Mouse (Mus musculus): ENCODE results near the gene Gas8. TPM values are rescaled to one million over a fixed set of nuclear protein-coding genes. Genes with fewer than 3 reads are reported as not detected.
"Not testable (repeated sequence)": the region's sequence is repeated elsewhere in the genome, so short reads cannot be mapped to it uniquely, and the experiment has no call there.

Gas8 gene
- polyA plus RNA-seq, 2 experiments = 30.9 to 34.0 TPM

DNA sequence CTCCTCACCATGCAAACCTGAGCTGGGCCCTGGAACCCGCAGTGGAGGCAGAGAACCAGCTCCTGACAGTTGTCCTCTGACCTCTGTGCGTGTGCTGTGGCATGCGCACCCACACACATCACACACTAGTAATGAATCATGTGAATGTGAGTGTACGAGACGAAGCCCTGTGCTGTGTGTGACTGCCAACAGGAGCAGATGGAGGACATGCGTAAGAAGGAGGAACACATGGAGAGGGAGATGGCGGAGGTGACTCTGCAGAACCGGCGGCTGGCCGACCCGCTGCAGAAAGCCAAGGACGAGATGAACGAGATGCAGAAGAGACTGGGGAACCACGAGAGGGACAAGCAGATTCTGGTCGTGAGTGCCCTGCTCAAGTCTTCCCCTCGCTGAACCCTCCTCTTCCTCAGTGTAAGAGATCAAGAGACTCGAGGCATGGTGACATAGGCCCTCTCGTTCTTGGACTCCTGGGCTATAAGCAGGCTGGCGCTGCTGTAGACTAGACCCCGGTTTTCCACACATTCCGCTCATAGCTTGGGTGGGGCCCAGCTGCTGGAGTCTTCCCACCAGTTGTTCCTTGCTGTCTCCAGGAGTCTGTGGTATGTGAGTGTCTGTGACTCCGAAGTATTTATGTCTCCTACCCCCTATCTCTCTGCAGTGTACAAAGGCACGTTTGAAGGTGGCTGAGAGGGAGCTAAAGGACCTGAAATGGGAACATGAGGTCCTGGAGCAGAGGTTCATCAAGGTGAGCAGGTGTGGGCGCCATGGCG, 9.3 kb downstream of the Gas8 start:
- H3K4me3 ChIP-seq (replicated peaks; ENCODE audit: low read length) = no peak overlapping the region

DNA sequence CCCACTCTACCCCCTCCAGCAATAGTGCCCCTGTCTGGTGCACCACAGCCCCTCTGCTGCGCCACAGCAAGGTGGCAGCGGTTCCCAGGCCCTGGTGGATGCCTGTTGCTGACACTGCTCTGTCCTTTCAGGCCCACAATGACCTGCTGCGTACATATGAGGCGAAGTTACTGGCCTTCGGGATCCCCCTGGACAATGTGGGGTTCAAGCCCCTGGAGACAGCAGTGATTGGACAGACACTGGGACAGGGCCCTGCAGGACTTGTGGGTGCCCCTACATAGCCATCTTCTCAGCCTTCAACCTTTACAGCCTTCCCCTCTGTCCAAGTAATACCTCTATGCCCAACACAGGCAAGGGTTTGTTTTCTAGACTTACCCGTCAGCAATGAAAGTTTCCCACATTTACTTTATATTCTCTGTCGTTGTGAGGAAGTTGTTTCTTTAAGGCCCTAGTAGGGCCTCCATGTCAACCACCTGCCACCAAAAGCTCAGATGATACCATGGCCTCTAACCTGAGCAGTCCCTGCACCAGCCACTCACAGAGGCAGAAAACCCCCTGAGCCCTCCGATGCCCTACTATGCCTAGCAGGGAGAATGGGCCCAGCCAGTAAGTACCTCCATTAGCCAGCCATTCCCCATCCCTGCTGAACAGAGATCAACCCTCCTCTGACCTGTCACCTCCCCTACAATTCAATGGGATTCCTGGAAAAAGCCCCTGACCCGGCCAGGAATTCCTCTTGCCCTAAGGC, 17.8 kb downstream of the Gas8 start:
- Histone ChIP-seq H3K4me2 (replicated peaks; ENCODE audit: low read depth, low read length, severe bottlenecking) (no peak overlapping the region), H3K9ac (ENCODE audit: low read depth, low read length, severe bottlenecking) (no peak overlapping the region), H3K27me3 (ENCODE audit: control insufficient read depth, insufficient read depth, low read length) (no peaks in the 10 kb centered on the region), H3K4me3 (replicated peaks; ENCODE audit: low read length) (no peak overlapping the region), H3K9me3 (ENCODE audit: control insufficient read depth, low read length) (no peaks in the 10 kb centered on the region), H3K27ac (replicated peaks; ENCODE audit: low read depth, low read length) (no peak overlapping the region), H3K4me1 (ENCODE audit: control insufficient read depth, insufficient read depth, low read length) (no peaks in the 10 kb centered on the region), H3K36me3 (ENCODE audit: control insufficient read depth, insufficient read depth, low read length) (peaks cover 54% of the 10 kb centered on the region)
- no peak for TF ChIP-seq POLR2A (IDR thresholded peaks at IDR 0.05; ENCODE audit: borderline replicate concordance, extremely low read depth, insufficient read depth, insufficient read length)
- 87% methylated on average over 9 of the region's 9 CpGs for WGBS
- DNase-seq (ENCODE audit: low spot score) (no peak), ATAC-seq (ENCODE audit: low FRiP score, low read depth) (no peak)

More for the DNA sequence above, 9.3 kb downstream of the Gas8 start:
- Histone ChIP-seq H3K27me3 (ENCODE audit: control insufficient read depth, insufficient read depth, low read length) (no peaks in the 10 kb centered on the region), H3K9me3 (ENCODE audit: control insufficient read depth, low read length) (no peaks in the 10 kb centered on the region), H3K9ac (ENCODE audit: low read depth, low read length, severe bottlenecking) (no peak overlapping the region), H3K4me2 (replicated peaks; ENCODE audit: low read depth, low read length, severe bottlenecking) (no peak overlapping the region), H3K4me1 (ENCODE audit: control insufficient read depth, insufficient read depth, low read length) (no peaks in the 10 kb centered on the region), H3K27ac (replicated peaks; ENCODE audit: low read depth, low read length) (no peak overlapping the region), H3K36me3 (ENCODE audit: control insufficient read depth, insufficient read depth, low read length) (peaks cover 98% of the 10 kb centered on the region)
- no peak for TF ChIP-seq POLR2A (IDR thresholded peaks at IDR 0.05; ENCODE audit: borderline replicate concordance, extremely low read depth, insufficient read depth, insufficient read length)
- ATAC-seq (ENCODE audit: low FRiP score, low read depth) (peak; percentile 73), DNase-seq (ENCODE audit: low spot score) (peak; percentile 25)
- 90% methylated on average over 25 of the region's 25 CpGs for WGBS

DNA sequence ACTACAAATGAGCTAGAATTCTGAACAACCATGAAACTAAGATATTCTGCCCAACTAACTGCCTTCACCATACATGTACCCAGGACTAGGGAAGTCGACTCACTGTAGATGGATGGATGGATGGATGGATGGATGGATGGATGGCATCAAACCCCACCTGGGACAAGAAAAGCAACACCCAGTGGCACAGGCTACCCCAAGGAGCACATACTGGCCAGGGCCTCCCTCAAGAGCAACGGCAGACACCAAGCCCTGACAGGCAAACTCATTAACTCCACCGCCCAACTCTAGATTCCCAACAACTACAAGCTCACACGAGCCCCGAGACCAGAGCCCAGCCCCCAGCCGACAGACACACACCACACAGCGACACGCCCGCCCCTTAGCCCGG, 18.4 kb downstream of the Gas8 start:
- Histone ChIP-seq H3K4me3 (replicated peaks; ENCODE audit: low read length) (no peak overlapping the region), H3K9ac (ENCODE audit: low read depth, low read length, severe bottlenecking) (no peak overlapping the region), H3K9me3 (ENCODE audit: control insufficient read depth, low read length) (no peaks in the 10 kb centered on the region), H3K27ac (replicated peaks; ENCODE audit: low read depth, low read length) (no peak overlapping the region), H3K27me3 (ENCODE audit: control insufficient read depth, insufficient read depth, low read length) (no peaks in the 10 kb centered on the region), H3K4me1 (ENCODE audit: control insufficient read depth, insufficient read depth, low read length) (no peaks in the 10 kb centered on the region), H3K4me2 (replicated peaks; ENCODE audit: low read depth, low read length, severe bottlenecking) (no peak overlapping the region), H3K36me3 (ENCODE audit: control insufficient read depth, insufficient read depth, low read length) (peaks cover 48% of the 10 kb centered on the region)
- no peak for TF ChIP-seq POLR2A (IDR thresholded peaks at IDR 0.05; ENCODE audit: borderline replicate concordance, extremely low read depth, insufficient read depth, insufficient read length)
- ATAC-seq (ENCODE audit: low FRiP score, low read depth) (no peak), DNase-seq (ENCODE audit: low spot score) (no peak)
- 28% methylated on average over 6 of the region's 10 CpGs for WGBS

DNA sequence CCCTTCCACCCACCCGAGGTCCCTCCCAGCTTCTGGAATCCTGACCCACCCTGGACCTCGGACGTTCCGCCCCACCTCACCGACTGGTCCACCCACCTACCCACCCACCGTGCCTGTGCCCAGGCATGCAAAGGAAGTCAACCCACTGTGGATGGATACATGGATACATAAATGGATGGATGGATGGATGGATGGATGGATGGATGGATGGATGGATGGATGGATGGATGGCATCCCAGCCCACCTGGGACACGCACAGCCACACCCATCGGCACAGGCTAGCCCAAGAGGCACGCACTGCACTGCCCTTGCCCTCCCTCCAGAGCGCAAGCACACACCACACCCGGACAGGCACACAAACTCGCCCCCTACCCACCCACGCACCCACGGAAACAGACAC, 19.0 kb downstream of the Gas8 start:
- H3K27ac ChIP-seq (replicated peaks; ENCODE audit: low read depth, low read length); DNase-seq (ENCODE audit: low spot score); H3K4me1 ChIP-seq (ENCODE audit: control insufficient read depth, insufficient read depth, low read length); H3K27me3 ChIP-seq (ENCODE audit: control insufficient read depth, insufficient read depth, low read length); H3K4me2 ChIP-seq (replicated peaks; ENCODE audit: low read depth, low read length, severe bottlenecking); H3K9me3 ChIP-seq (ENCODE audit: control insufficient read depth, low read length); H3K9ac ChIP-seq (ENCODE audit: low read depth, low read length, severe bottlenecking); H3K4me3 ChIP-seq (replicated peaks; ENCODE audit: low read length); ATAC-seq (ENCODE audit: low FRiP score, low read depth): not testable (repeated sequence)
- WGBS = 61% methylated on average over 5 of the region's 14 CpGs
- peaks cover 41% of the 10 kb centered on the region for H3K36me3 ChIP-seq (ENCODE audit: control insufficient read depth, insufficient read depth, low read length)

DNA sequence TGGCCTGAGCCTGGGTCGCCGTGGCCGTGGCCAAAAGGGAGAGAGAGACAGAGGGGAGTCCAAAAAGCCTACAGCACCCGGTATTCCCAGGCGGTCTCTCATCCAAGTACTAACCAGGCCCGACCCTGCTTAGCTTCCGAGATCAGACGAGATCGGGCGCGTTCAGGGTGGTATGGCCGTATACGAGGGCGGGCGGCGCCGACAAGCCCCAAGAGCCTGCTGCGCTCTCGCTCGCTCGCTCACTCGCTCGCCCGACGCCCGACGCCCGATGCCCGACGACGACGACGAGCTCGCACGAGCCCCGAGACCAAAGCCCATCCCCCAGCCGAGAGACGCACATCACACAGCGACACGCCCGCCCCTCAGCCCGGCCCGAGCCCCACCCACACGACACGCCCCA, 45.6 kb downstream of the Gas8 start:
- not testable (repeated sequence) for H3K36me3 ChIP-seq (ENCODE audit: control insufficient read depth, insufficient read depth, low read length); H3K9me3 ChIP-seq (ENCODE audit: control insufficient read depth, low read length); H3K4me1 ChIP-seq (ENCODE audit: control insufficient read depth, insufficient read depth, low read length); H3K9ac ChIP-seq (ENCODE audit: low read depth, low read length, severe bottlenecking); H3K4me2 ChIP-seq (replicated peaks; ENCODE audit: low read depth, low read length, severe bottlenecking); ATAC-seq (ENCODE audit: low FRiP score, low read depth); DNase-seq (ENCODE audit: low spot score); H3K4me3 ChIP-seq (replicated peaks; ENCODE audit: low read length); H3K27ac ChIP-seq (replicated peaks; ENCODE audit: low read depth, low read length); H3K27me3 ChIP-seq (ENCODE audit: control insufficient read depth, insufficient read depth, low read length)
- WGBS = no CpG with 5 or more reads among the region's 45 CpGs

DNA sequence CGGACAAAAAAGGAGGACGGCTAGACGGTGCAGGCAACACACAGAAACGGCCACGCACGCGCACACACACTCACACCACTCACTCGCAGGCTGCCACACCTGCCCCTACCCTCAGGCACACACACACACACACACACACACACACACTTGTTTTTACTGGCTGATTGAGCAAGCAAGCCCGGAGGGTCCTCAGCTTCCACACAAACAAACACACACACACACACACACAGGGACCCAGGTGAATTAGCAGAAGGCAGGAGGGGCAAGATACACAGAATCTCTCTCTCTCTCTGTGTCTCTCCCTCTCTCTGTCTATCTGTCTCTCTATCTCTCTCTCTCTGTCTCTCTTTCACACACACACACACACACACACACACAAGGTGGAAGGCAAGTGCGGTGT, 56.8 kb downstream of the Gas8 start:
- H3K4me3 ChIP-seq (replicated peaks; ENCODE audit: low read length); ATAC-seq (ENCODE audit: low FRiP score, low read depth); H3K27me3 ChIP-seq (ENCODE audit: control insufficient read depth, insufficient read depth, low read length); H3K27ac ChIP-seq (replicated peaks; ENCODE audit: low read depth, low read length); H3K9me3 ChIP-seq (ENCODE audit: control insufficient read depth, low read length); DNase-seq (ENCODE audit: low spot score); H3K4me1 ChIP-seq (ENCODE audit: control insufficient read depth, insufficient read depth, low read length); H3K4me2 ChIP-seq (replicated peaks; ENCODE audit: low read depth, low read length, severe bottlenecking); H3K9ac ChIP-seq (ENCODE audit: low read depth, low read length, severe bottlenecking); H3K36me3 ChIP-seq (ENCODE audit: control insufficient read depth, insufficient read depth, low read length): not testable (repeated sequence)
- 63% methylated on average over 1 of the region's 10 CpGs for WGBS
